Mouse (Mus musculus) embryonic fibroblast, embryonic 13.5 days (primary cell): ENCODE measurements around the gene Ptprn2.

Experiments used
- CTCF ChIP-seq: IDR thresholded peaks from 2 replicates; pipeline ENCODE4 v1.5.1; 2011; ENCODE audit warnings: mild to moderate bottlenecking, control low read depth, low read length, moderate library complexity, borderline replicate concordance; ENCODE audit not compliant: insufficient read depth
- POLR2A ChIP-seq: IDR thresholded peaks from 2 replicates; pipeline ENCODE4 v1.6.1; 2011; ENCODE audit warnings: low read depth, mild to moderate bottlenecking, control low read depth, low read length, moderate library complexity

- TF ChIP-seq CTCF (no peak), POLR2A (no peak)
These were observed 30.3 kb downstream of the Ptprn2 start for GRCm38 (mm10) chr12:116515824-116516223.
